Mouse (Mus musculus) brain, adult 2 months (tissue): Measurements from ENCODE around the gene Tll2.
A peak's percentile ranks its signal among the peaks of the same experiment; 100 is the strongest.

Source experiments
- DNase-seq: peaks from one replicate; pipeline ENCODE4 v3.0.0; 2011; ENCODE audit warnings: low read depth, low spot score

The Tll2 gene

DNA sequence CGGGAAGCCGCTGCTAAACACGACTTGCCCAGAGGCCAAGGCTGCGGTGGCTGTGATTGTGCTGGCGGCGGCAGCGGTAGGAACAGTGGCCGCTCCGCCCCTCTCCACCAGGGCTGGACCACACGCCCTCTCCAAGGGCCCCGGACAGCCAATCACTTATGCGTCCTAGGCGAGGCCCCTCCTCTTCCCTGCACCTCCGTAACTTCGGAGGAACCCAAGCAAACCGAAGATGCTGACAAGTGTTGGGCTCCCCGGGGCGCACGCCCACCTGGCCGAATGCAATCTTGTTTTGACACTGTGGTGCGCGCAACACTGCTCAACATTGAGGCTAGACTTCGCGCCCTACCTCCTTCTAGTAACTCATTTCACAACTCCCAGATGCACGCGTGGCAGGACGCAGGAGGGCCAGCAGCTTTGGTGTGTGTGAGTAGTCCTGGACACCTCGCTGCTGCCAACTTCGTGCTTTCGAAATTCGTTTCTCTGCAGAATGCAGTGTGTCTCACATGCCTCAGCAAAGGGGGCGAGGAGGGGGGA, at the start of gene Tll2:
TSS of gene Tll2 (minus strand) at position 25 of the 534 bp plus-strand sequence.
- DNase-seq = peak; percentile 41

DNA sequence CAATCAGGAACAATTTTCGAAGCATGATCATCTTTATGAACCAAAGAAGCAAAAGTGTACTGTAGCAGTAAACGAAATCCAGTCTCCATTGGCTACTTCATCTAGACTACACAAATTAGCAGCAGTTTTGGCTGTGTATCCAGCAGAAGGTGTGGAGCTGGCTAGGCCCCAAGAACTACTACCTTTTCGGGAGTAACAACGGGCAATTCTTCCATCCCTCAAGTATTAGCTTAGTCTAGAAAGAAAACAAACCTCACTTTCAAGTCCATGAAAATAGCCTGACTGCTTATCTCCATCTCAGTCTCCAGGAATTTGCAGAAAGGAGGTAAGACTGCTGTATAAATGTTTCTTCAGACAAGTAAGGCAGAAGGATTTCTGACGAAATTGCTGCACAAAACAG, 47.9 kb upstream of the Tll2 start:
- DNase-seq = no peak

DNA sequence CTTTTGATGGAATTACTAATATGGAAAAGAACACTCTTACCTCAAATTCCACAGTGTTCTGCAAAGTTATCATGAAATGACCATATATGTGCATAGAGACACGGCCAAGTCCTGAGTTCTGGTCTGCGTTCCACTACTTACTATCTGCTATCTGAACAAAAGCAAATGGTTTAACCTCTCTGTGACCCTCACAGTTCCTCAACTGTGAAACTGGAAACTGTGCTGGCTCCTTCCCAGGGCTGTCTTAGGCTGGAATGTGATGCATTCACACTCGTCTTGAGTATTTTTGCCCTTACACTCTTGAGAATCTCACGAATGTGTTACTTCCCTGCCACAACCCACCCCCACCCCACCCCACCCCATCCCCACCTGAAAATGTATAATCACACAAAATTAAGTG, 42.3 kb upstream of the Tll2 start:
- no peak for DNase-seq

DNA sequence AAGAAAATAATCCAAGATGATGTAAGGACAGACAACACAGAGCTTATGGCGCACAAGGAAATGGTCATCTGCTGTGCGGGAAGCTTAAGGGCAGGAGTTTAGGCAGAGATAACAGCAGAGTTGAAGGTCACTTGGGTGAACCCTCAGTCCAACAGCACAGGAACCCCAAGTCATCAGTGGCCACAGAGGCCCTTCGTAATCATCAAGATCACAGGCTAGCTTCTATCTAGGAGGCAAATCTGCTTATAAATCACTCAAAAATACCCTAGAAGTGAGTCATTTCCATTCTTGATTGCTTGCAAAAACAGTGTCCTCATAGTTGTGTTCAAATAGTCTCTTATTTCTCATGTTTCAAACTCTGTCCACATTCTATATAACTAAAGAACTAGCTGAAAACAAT, 41.6 kb upstream of the Tll2 start:
- DNase-seq = no peak

DNA sequence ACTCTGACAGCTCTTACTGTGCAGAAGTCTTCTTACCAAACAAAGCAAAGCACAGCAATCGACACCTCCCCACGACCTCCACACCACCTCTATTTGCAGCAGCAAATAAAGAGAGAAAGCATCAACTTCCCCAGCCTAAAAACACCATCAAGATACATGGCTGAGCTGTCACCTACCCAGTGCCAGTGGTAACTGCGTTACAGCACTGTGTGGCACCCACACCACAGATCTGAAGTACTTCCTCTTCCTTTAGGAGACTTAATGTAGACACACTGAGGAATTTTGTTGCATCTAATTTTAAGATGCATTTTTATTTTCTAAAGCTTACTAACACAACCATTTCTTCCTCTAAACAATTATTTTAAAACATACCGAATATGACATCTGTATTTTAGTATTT, 39.6 kb upstream of the Tll2 start:
- no peak for DNase-seq

DNA sequence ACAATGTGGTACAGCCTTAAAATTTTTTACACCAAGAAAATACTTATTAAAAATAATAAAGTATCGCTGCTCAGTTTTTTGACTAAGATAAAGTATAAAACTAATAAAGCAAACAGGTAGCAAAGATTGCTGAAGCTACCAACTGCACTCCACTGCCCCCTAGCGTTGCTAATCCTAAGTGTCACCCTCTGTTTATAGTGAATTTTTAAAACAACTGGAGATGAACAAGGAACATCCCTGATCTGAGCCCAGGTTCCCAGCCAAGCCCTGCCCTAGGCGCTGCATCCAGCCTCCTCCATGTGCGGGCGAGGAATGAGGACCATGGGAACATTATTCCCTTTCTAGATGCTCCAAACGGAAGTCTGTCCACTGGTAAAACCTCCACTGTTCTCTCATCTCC, 37.9 kb upstream of the Tll2 start:
- DNase-seq = peak; percentile 67

DNA sequence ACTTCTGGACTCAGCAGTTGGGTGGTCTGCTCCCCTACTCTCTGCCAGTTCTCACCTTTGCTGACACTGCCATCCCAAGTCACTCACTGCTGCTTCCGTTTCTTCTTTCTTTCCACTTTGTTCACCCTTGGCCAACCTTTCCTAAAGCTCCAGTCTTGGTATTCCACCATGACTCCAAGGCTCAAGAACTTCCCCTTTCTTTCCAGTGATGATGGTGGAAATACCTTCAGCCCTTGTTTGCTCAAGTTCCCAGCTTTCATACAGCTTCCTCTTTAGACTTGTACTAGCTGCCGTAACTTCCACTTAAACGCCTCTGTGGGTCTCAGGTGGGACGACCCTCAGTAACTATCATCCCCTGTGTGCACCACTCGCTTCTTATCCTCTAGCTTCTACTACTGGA, 35.4 kb upstream of the Tll2 start:
- no peak for DNase-seq

DNA sequence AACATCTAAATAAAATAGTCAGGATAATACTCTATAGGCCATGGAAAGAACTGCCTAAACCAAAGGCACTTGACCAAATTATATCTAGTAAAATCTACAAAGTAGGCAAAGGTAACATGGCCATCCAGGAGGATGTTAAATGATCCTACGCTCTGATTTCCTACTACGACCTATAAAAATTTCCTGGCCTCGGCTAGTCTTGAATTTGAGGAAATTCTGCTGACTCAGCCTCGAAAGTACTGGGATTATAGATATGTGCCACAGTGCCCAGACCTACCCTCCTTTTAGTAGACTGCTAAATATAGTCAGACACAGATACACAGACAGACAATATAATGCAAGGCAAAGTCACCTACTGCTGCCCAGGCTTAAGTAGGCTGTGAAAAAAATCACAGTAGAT, 27.1 kb upstream of the Tll2 start:
- DNase-seq = no peak

DNA sequence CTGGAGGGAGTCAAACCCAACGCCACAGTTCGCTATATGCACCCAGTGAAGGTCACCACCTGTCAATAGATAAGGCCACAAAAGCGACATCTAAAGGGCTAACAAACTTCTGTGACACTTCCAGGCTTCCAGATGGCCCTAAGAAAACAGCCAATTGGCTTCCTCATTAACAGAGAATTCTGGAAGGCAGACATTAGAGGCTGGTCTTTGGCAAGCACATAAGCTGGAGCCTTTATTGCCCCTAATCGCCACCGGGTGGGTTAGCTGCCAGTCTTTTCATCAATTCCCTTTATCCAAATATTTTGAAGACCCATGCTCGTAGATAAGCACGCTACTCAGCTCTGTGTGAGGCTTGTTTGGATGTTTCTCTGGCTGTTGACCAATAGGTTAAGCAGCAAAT, 1.7 kb upstream of the Tll2 start:
- DNase-seq = no peak

DNA sequence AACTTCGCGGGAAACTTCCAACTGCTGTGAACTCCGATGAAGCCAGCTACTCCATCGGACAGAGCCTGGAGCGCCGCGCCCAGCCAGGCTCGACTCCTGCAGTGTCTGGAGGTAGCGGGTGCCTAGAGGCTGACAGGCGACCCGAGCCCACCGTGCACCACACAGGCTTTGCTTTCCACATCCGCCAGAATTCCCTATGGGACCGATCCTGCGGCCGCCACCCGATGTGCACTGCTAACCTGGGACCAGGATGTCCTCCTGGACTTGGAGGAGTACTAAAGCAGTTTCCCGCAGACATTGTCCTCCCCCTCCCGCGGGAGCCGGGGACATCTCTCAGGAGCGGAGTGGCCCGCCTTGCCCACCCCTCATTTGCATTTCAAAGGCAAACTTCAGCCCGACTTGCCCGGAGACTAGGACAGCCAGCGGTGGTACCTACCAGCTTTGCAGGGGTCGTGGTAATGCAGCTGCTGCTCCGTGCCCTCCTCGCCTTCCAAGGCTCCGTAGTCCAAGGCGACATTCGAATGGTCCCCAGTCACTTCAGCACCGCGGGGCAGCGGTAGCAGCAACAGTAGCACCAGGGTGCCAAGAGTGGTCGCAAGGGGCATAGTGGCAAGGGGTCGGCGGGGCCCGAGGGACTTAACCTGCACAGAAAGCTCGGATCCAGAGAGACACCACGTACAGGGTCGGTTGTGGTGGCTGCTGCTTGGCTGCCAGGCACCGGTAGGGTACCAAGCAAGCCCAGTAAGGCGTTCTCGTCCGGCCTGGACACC, 409 bp downstream of the Tll2 start:
- DNase-seq = no peak

DNA sequence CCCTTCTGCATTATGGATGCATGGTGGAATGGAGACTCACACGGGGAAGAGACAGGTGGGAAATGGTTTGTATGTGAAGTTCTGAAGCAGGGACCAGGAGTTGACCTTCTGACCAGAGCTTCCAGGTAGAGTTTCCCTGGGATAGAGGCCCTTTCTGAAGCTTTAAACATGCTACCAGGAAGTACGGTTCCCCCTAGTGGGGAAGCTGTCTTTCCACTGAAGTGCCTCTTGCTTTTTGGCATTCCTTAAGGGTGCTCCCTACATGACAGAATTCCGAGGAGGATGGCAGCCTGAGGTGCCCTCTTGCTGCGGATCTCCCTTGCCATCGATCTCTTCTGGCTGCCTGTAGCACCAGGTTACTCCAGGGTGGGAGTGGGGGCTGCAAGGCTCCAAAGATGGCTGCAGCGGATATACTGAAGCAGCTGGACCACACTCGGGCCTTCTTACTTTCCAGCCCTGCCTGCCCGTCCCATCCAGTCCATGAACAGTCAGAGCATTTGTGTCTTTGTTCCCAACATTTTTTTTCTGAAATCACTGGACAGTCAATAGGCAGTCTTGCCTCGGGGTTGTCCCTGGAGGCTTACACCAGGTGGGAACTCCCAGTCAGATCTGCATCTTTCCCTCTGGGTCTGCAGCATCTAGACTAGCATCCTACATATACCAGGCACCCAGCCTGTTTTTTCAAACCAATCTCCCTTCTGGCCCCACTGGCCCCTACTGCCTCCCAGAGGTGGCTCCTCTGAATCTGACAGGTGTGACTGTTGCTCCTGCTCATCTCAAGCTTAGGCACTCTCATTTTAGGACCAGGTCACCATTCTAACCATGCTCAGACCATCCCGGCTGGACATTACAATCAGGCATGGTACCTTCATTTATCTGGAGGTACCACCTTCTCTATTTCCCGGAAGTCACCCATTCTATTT, 2.2 kb downstream of the Tll2 start:
- DNase-seq = peak; percentile 78

DNA sequence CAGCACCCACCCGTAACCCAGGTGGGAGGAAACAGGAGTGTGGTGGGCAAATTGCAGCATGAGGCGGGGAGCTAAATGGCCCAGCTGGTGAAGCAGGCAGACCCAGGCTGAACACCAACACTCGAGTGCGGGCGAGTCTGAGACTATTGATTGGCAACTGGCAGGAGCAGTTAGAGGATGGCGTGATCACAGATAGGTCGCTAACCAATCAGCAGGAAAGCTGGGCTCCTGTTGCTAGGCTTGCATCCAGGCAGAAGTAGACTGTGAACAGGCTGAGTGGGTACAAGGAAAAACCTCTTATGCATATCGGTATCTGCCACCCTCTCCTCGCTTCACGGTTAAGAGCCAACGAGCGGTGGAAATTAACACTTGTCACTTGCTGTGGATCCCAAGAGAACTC, 9.0 kb downstream of the Tll2 start:
- DNase-seq = peak; percentile 80

DNA sequence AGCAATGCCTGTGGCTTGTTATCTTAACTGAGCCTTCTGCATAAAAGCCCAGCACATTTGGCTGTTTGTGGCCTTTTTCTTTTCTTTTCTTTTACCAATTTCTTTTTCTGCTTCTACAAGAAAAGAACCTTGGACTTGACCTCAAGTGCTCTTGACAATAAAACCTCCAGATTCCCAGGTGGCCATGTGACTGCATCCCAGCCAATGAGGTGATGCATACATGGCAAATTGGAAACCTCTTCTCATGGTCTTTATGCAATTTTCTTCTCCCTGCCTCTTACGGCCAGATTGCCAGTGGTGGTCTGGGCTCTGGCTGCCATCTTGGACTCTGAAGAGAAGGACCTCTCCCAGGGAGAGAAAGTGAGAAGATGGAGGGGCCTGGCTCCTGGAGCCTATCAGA, 13.3 kb downstream of the Tll2 start:
- DNase-seq = no peak

DNA sequence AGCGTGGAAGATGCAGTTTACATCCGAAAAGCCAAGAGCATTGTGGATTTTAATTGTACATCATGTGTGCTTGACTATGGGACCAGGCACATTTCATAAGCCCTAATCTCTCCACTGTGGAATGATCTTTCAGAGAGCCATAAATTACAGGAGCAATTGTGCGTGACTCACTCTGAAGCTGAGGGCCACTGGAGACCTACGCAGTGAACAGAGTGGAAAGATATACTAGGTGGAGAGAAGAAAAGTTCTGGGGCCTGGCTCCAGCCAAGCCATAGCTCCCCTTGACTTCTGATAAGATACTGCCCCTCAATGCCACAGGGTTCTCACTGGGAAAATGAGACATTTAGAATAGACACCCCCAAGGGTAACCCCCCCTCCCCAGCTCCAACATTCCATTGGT, 13.7 kb downstream of the Tll2 start:
- no peak for DNase-seq

DNA sequence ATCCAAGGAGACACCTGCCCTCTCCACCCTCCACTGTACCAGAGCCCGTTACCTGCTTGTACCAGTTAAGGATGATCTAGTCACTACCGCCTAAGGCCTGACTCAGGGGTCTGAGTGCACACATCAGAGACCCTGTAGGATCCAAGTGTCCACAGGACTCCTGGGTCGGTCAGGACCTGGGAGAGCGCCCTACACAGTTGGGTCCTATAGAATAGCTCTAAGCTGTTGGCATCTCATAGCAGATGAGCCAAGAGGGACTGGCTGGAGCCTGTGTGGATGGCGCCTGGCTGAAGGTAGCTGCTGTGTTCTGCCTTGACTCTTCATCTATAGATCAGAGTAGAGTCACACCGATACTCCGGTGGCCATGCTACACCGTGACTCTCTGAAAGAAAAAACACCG, 14.9 kb downstream of the Tll2 start:
- no peak for DNase-seq

DNA sequence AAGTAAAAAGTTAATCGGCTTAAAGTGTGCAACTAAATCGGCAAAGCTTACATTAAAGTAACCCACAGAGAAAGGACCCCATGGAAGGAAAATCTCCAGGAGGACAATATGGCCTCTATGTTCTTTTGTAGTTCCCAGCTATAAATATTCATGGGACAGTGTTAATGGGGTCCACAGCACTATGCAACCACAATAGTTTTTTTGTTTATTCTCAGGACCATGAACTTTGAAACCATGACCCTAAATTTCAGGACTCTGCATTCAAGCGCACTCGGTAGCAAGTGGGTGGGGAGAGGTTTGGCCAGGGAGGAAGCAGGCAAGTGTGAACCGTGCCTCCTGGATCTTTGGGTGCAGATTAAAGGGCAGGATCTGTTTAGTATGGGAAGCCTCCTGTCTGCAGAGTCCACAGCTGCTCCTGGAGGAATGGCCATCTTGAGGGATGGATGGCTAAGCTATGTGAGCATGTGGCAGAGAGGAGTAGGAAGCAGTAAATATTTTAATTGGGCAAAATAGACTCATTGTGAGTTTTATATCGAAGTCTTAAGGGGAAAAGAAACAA, 15.7 kb downstream of the Tll2 start:
- DNase-seq = no peak

DNA sequence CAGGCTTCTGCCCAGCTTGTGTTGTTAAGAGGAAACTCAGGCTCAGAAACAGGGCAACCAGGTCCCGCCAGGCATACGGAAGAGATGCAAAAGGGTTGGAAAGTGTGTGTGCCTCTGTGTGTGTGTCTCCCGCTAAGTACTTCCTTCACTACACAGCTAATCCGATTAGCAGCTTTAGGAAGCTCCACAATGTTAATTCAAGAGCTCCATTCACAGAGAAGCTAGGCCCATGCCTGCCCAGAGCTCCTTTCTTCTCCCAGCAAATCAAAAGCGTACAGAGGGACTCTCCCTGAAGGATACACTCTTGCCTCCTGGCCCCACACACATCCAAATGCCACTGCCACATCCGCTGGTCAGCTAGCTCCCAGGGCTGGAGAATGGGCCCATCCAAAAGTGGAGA, 29.3 kb downstream of the Tll2 start:
- peak; percentile 4 for DNase-seq

DNA sequence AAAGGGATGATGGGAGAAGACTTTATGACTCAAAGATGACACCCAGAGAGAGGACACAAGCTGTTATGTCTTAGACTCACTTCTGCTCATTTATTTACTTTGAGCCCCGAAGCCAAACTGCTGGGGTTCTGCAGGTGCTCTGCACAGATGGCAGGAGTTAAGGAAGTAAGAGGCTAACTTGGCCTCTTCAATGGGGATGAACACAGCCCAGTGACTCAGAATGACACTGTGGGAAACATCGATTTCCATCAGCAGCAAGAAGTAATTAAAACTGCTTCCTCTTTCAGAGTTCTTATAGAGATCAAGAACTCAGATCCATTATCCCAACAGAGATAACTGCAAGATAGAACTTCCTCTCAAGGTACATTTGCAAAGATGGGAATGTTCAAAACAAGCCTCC, 29.8 kb downstream of the Tll2 start:
- peak; percentile 22 for DNase-seq

DNA sequence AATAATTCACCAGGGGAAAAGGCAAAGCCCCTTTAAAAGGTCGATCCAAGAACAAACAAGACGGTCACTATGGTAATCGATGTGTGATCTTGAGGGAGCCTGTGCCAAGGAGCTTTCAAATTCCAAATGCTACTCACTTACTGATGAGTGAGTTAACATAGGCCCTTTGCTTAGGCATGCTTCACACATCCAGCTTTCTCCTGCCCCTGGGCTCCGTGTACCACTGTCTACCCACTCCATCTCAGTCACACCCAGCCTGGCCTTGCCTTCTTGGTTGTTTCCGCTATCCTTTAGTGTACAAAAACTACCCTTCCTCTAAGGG, 40.8 kb downstream of the Tll2 start:
- no peak for DNase-seq

DNA sequence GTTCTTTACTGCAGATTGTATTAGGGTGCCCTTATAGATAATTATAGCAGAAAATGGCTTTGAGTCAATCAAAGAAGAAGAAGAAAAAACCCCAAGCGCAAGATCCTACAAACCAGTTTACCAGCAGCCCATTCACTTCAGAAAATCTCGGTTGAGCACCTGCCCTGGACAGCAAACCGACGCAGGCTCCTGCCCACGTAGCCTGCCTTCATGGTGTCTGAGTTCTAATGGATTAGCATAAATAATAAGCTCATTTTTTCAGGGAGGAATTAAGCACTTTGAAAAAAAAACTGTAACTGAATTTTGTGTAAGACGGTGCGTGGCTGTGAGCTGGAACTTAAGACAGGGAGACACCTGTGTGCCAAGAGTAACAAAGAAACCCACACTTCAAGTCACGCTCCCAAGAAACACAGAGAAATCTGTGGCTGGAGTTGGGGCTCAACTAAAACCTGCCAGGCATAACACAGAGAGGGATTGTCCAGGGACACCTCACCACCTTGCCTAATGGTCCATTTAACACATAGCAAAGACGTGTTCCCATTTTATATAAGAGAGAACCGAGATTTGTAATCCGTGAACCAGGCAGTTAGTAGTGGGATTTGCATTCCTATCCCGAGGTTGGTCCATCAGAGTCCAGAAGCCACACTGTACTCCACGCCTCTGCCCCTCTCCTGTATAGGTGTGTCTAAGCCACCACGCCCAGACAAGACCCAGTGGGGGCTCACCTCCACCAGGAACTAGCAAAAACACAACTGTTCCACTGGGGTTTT, 41.3 kb downstream of the Tll2 start:
- no peak for DNase-seq

DNA sequence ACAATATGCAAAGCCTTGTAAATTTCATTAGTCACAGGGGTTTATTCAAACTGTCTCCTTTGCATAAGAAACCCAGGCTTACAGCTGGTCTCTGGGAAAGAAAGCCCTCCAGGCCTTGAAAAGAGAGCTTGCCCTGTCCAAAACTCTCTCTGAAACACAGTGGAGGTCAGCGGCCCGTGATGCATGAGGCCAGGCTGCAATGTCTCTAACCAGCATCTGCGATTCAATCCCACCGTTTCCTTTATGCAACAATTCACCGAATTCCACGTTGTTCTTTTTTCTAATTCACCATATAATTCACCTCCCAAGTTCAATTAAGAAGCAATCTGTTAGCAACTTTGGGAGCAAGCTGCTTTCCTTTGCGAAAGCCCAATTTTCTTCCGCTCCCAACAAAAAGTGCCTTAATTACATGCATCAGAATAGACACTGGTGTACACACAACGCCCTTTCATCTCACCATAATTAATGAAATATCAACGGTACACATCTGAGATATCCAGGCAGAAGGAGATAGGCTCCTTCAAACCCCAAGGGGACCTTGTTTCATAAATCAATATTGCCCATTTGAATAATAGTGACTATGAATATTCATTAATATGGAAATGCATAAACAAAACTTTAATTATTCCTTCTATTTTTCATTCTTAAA, 42.1 kb downstream of the Tll2 start:
- no peak for DNase-seq
